Mouse (Mus musculus): Measurements from ENCODE around the gene Ugt2a1.
"Not testable (repeated sequence)": the region's sequence is repeated elsewhere in the genome, so short reads cannot be mapped to it uniquely, and the experiment has no call there.

Ugt2a1 gene

GRCm38 (mm10) chr5:87490771-87491170 lies at the start of gene Ugt2a1:
Gene Ugt2a1 (minus strand): TSS chr5:87490871.
- no peak for DNase-seq

DNA sequence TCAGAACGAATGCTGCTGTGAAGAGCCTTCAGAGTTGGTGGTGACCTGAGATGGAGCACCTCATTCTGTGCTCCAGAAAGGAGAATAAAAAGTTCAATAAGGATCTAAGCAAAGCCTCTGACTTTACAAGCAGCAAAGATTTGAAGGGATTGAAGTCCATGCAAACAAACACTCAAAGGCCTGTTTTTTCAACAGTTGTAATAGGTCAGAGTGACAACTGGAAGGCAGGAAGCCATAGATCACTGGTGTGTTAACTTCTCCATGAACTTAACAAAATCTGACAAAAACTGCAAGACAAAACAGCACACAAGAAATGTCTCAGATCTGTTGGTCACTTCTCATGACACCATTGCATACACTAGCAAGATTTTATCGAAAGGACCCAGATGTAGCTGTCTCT lies 47.4 kb upstream of the Ugt2a1 start, which contains the start of gene Sult1b1:
Sult1b1 (minus strand) TSS at position 85 of the 400 bp plus-strand sequence.
- DNase-seq = no peak

DNA sequence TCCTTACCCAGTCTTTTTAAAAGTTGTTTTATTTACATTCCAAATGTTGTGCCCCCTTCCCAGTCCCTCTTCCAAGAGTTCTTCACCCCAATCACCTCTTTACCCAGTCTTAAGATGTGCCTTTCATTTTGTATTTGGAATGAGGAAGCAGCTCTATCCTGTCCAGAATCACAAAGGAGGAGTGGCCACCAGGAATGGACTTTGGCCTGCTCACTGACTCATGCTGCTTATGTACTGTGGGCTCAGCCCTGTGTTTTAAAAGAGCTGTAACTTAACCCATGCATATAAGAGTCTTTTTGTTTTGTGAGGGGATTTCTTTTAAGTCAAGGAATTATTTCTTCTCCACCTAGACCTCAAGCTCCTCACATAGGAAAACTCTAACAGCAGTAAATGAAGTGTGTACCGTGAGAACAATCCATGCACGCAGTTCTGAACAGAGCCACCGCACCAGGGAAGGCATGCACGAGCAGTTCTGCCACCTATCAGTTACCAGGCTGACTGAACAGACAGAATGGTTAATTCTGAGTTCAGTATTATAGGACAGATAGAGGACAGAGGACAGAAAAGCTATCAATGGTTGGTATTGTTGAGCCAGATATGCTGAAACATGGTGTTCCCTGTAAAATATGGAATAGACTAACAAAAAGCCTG lies 45.4 kb upstream of the Ugt2a1 start:
- DNase-seq = no peak

GRCm38 (mm10) chr5:87532288-87532687 lies 41.6 kb upstream of the Ugt2a1 start:
- DNase-seq = no peak

DNA sequence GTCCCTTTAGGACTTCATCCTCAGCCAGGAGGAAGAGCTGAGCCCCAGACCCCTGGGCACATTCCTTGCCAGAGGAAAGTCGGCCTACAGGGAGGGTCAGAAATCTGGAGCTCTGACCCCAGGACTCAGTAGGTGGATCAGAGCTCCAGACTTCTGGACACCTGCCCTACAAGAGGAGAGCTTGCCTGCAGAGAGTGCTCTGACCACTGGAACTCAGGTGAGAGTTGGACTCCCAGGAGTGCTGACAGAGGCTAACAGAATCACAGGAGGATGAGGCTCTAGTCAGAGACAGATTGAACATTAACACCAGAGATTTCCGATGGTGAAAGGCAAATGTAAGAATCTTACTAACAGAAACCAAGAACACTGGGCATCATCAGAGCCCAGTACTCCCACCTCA lies 32.9 kb upstream of the Ugt2a1 start:
- DNase-seq = not testable (repeated sequence)

- DNase-seq = no peak
These were observed 15.2 kb upstream of the Ugt2a1 start for GRCm38 (mm10) chr5:87505776-87506458.

- no peak for DNase-seq
These were observed 12.0 kb upstream of the Ugt2a1 start for GRCm38 (mm10) chr5:87502687-87503086.

GRCm38 (mm10) chr5:87499341-87499740 lies 8.7 kb upstream of the Ugt2a1 start:
- DNase-seq = no peak

- no peak for DNase-seq
These were observed 8.3 kb upstream of the Ugt2a1 start for GRCm38 (mm10) chr5:87498936-87499335.

GRCm38 (mm10) chr5:87486706-87487105 lies 4.0 kb downstream of the Ugt2a1 start, which contains the start of gene Gm43638:
Gene Gm43638 (minus strand): TSS chr5:87486806.
- DNase-seq = not testable (repeated sequence)

DNA sequence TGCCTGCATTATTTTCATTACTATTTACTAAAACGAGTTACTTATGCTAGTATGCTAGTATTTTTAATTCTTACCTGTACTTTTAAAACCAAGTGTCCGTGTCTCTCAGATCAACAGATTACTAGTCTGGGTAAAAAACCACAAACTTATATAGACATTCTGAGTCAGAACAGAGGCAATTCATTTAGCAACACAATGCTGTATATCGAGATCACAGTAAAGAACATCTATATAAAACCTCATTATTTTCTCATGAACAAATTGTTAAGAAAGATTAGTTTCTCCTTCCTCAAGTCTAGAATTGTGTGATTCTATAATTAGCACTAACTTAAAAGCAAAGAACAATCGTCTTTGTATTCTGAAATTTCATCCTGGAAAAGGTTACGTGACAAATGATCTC lies 8.5 kb downstream of the Ugt2a1 start, which contains the start of gene Ugt2a2:
Ugt2a2 (minus strand) TSS at position 101 of the 400 bp plus-strand sequence.
- DNase-seq = no peak

GRCm38 (mm10) chr5:87458810-87459209 lies 31.9 kb downstream of the Ugt2a1 start:
- DNase-seq = no peak

GRCm38 (mm10) chr5:87457701-87458100 lies 33.0 kb downstream of the Ugt2a1 start:
- no peak for DNase-seq

DNA sequence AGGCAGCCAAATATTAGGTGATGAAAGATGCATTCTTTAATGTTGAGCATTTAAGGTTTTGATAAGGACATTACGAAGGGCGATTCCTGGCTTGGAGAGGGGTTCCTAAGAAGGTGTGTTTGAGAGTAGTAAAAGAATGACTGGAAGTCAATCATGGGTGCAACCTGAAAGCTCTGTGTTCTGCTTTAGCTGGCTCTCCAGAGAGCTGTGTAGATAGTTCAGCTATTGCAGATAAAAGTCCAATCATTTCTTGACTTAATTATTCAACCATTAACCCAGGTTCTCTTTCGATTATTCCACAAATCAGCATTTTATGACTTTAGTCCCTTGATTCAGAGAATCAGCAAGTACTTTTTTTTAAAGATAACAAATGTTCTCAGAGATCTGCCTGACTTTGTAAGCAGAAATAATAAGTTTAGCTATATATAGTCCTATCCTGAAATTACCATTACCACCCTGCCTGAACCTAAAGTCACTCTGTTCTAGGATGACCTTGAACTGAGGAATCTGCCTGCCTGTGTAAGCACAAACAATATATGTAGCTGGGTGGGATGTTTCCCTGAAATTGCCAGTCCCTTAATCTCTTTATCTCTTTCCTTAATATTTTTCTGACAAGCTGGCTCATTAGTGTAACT lies 34.3 kb downstream of the Ugt2a1 start:
- DNase-seq = no peak

DNA sequence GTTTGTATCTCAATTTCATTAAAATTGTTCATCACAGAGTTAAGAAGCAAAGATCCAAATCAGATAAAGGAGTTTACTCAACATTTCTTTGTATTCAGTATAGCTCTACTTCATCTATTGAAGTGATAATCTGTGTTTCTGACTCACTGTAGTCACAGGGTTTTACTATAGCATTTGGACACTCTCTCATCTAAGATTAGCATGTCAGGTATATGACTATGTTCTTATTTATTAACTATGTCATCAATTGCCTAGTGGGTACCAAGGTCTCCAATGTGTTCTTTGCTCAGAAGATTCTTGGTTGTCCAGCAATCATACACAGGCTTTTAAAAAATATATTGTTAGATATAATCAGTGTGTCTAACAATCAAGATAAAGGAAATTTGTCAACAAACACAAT lies 35.2 kb downstream of the Ugt2a1 start:
- DNase-seq = no peak

GRCm38 (mm10) chr5:87452514-87452913 lies 38.2 kb downstream of the Ugt2a1 start:
- not testable (repeated sequence) for DNase-seq

GRCm38 (mm10) chr5:87436264-87436663 lies 54.4 kb downstream of the Ugt2a1 start:
- DNase-seq = no peak

- no peak for DNase-seq
These were observed 65.0 kb downstream of the Ugt2a1 start for GRCm38 (mm10) chr5:87425676-87426075.

GRCm38 (mm10) chr5:87424041-87424440 lies 66.6 kb downstream of the Ugt2a1 start, which contains the start of gene Ugt2b38:
Gene Ugt2b38 (minus strand): TSS chr5:87424203.
- not testable (repeated sequence) for DNase-seq

Data from lung, postnatal 10 days (tissue).